Mouse (Mus musculus) spleen, adult 2 months (tissue): ENCODE data around the gene Nog.

Source experiments
- CTCF ChIP-seq: fragments of 200-500 bp; IDR thresholded peaks from 2 replicates; pipeline ENCODE4 v1.5.1; 2011; ENCODE audit warnings: mild to moderate bottlenecking, inconsistent platforms; ENCODE audit not compliant: insufficient read depth, insufficient read length, insufficient replicate concordance; ENCODE audit errors: extremely low read depth
- POLR2A ChIP-seq: fragments of 200-500 bp; IDR thresholded peaks from 2 replicates; pipeline ENCODE4 v1.6.1; 2011; ENCODE audit warnings: low read depth, low read length, inconsistent platforms

DNA sequence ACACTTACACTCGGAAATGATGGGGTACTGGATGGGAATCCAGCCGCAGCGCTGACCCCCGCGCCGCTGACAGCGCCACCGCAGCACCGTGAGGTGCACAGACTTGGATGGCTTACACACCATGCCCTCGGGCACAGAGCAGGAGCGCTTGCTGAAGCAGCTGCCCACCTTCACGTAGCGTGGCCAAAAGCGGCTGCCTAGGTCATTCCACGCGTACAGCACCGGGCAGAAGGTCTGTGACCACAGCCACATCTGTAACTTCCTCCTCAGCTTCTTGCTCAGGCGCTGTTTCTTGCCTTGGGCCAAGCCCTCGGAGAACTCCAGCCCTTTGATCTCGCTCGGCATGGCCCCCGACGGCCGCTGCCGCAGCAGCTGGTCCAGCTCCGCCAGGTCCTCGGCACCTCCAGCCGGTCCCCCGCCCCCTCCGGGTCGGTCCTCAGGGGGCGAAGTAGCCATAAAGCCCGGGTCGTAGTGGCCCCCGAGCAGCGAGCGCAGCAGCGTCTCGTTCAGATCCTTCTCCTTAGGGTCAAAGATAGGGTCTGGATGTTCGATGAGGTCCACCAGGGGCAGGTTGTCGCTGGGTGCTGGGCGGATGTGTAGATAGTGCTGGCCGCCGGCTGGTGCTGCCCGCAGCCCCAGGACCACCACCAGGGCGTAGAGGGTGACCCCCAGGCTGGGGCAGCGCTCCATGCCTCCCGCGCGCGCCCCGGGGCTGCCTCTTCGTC, 639 bp downstream of the Nog start:
- TF ChIP-seq POLR2A (no peak), CTCF (no peak)
